Mouse (Mus musculus) olfactory bulb, adult 2 months (tissue): ENCODE results near the gene Fbn1.

Experiments
- CTCF ChIP-seq: fragments of 200-500 bp; IDR thresholded peaks from 2 replicates; pipeline ENCODE4 v1.5.1; 2012; ENCODE audit warnings: low read depth, mild to moderate bottlenecking, low read length, moderate library complexity; ENCODE audit not compliant: insufficient read depth
- POLR2A ChIP-seq: fragments of 200-500 bp; IDR thresholded peaks from 2 replicates; pipeline ENCODE4 v1.6.1; 2012; ENCODE audit warnings: mild to moderate bottlenecking, low read depth, low read length, moderate library complexity; ENCODE audit not compliant: insufficient read depth

- TF ChIP-seq CTCF (no peak), POLR2A (no peak)
These were observed 172.6 kb downstream of the Fbn1 start for GRCm38 (mm10) chr2:125335206-125335605.
